Comparison of ENCODE assay signal across 8 mouse cellular contexts in genomic region chr17:26124560-26124959, GRCm38 (mm10). TPM values are rescaled to one million over a fixed set of nuclear protein-coding genes. Genes with fewer than 3 reads are reported as not detected.
DNase-seq lines count a peak whose midpoint lies in the region; ATAC-seq lines count a peak whose summit lies in the region.

No protein-coding gene starts in this region.

- H3K27ac ChIP-seq in neural tube, embryonic 11.5 days (ENCODE audit: low read depth, low read length): no peak overlapping the region
- 0 out of 2 replicates have a peak overlapping the region, but pooled peaks have one; percentile 76 for H3K27ac ChIP-seq in liver, embryonic 12.5 days

- ATAC-seq in neural tube, embryonic 11.5 days (ENCODE audit: insufficient read depth, low FRiP score, low TSS enrichment): no peak
- ATAC-seq in liver, embryonic 12.5 days: no peak

- no peaks in the 10 kb centered on the region for H3K27me3 ChIP-seq in neural tube, embryonic 11.5 days (ENCODE audit: control insufficient read depth, insufficient read depth, low read length)
- peaks cover 2% of the 10 kb centered on the region for H3K27me3 ChIP-seq in liver, embryonic 12.5 days (replicated peaks)

- peaks cover 8% of the 10 kb centered on the region for H3K4me1 ChIP-seq in neural tube, embryonic 11.5 days (ENCODE audit: control insufficient read depth, insufficient read depth, low read length)
- peaks cover 30% of the 10 kb centered on the region for H3K4me1 ChIP-seq in liver, embryonic 12.5 days

- peak overlapping the region; percentile 99 for H3K4me3 ChIP-seq in neural tube, embryonic 11.5 days (ENCODE audit: low read depth, low read length)
- peak overlapping the region; percentile 94 for H3K4me3 ChIP-seq in liver, embryonic 12.5 days

- peaks cover 10% of the 10 kb centered on the region for H3K36me3 ChIP-seq in neural tube, embryonic 11.5 days (ENCODE audit: control insufficient read depth, insufficient read depth, low read length)
- peaks cover 47% of the 10 kb centered on the region for H3K36me3 ChIP-seq in liver, embryonic 12.5 days

- H3K9ac ChIP-seq in neural tube, embryonic 11.5 days (ENCODE audit: low read length): peak overlapping the region; percentile 72
- peak overlapping the region; percentile 83 for H3K9ac ChIP-seq in liver, embryonic 12.5 days

- WGBS in neural tube, embryonic 11.5 days: 87% methylated on average over 7 of the region's 7 CpGs
- 74% methylated on average over 7 of the region's 7 CpGs for WGBS in liver, embryonic 12.5 days (ENCODE audit: insufficient replicate concordance)

- H3K4me2 ChIP-seq in neural tube, embryonic 11.5 days (ENCODE audit: low read depth): peak overlapping the region; percentile 80
- peak overlapping the region; percentile 84 for H3K4me2 ChIP-seq in liver, embryonic 12.5 days

- H3K9me3 ChIP-seq in neural tube, embryonic 11.5 days (ENCODE audit: control insufficient read depth, low read length): no peaks in the 10 kb centered on the region
- no peaks in the 10 kb centered on the region for H3K9me3 ChIP-seq in liver, embryonic 12.5 days (replicated peaks)

- peak; percentile 40 for DNase-seq in cerebellum, adult 9-11 months
- no peak for DNase-seq in cerebellum, postnatal 10 days
- DNase-seq in neural tube, embryonic 11.5 days (ENCODE audit: low spot score): no peak
- DNase-seq in neural tube, embryonic 10.5 days (ENCODE audit: extremely low spot score, low spot score): no peak
- no peak for DNase-seq in urinary bladder, postnatal 36 days (ENCODE audit: low spot score in 2 of 2)
- DNase-seq in frontal cortex, postnatal 36 days (ENCODE audit: low spot score in 2 of 2): no peak
- DNase-seq in gastrocnemius, postnatal 25 days: no peak

RNA-seq across cellular contexts. Expression of gene Mrpl28, which starts 1.3 kb away (rescaled TPM):
- polyA plus RNA-seq in neural tube, embryonic 11.5 days (2014; fragmentation: Nextera tagmentation; extraction: Ambion mirVana): 240 and 252 TPM in 2 replicates
- polyA plus RNA-seq in liver, embryonic 12.5 days (2016; fragmentation: Nextera tagmentation; extraction: Ambion mirVana): 162 and 174 TPM in 2 replicates
- total RNA-seq in gastrocnemius, postnatal 25 days (2021): 10 to 100 TPM; 62.0 to 62.3 TPM

RNA-seq across cellular contexts. Expression of gene Tmem8, which starts 11.5 kb away (rescaled TPM):
- polyA plus RNA-seq in neural tube, embryonic 11.5 days (2014; fragmentation: Nextera tagmentation; extraction: Ambion mirVana): 1.1 and 1.3 TPM in 2 replicates
- 1.9 and 2.2 TPM in 2 replicates for polyA plus RNA-seq in liver, embryonic 12.5 days (2016; fragmentation: Nextera tagmentation; extraction: Ambion mirVana)
- 1 to 10 TPM in 1 of 2 experiments, under 1 TPM in 1; 0.87 to 1.2 TPM for total RNA-seq in gastrocnemius, postnatal 25 days (2021)

RNA-seq across cellular contexts. Expression of gene Axin1, which starts 13.9 kb away (rescaled TPM):
- 19.3 and 20.9 TPM in 2 replicates for polyA plus RNA-seq in neural tube, embryonic 11.5 days (2014; fragmentation: Nextera tagmentation; extraction: Ambion mirVana)
- polyA plus RNA-seq in liver, embryonic 12.5 days (2016; fragmentation: Nextera tagmentation; extraction: Ambion mirVana): 15.2 and 16.4 TPM in 2 replicates
- total RNA-seq in gastrocnemius, postnatal 25 days (2021): 10 to 100 TPM; 10.8 to 17.2 TPM

RNA-seq across cellular contexts. Expression of gene Nme4, which starts 29.2 kb away (rescaled TPM):
- polyA plus RNA-seq in neural tube, embryonic 11.5 days (2014; fragmentation: Nextera tagmentation; extraction: Ambion mirVana): 66.9 and 68.2 TPM in 2 replicates
- polyA plus RNA-seq in liver, embryonic 12.5 days (2016; fragmentation: Nextera tagmentation; extraction: Ambion mirVana): 65.9 and 68.3 TPM in 2 replicates
- total RNA-seq in gastrocnemius, postnatal 25 days (2021): 1 to 10 TPM; 1.2 to 1.7 TPM

RNA-seq across cellular contexts. Expression of gene Decr2, which starts 34.4 kb away (rescaled TPM):
- polyA plus RNA-seq in neural tube, embryonic 11.5 days (2014; fragmentation: Nextera tagmentation; extraction: Ambion mirVana): 16.5 and 22.9 TPM in 2 replicates
- 12.0 and 13.2 TPM in 2 replicates for polyA plus RNA-seq in liver, embryonic 12.5 days (2016; fragmentation: Nextera tagmentation; extraction: Ambion mirVana)
- 1 to 10 TPM; 2.8 to 3.2 TPM for total RNA-seq in gastrocnemius, postnatal 25 days (2021)
